ENCODE assay signal across 8 mouse cellular contexts in genomic region chr11:97575075-97575474, GRCm38 (mm10). TPM values are rescaled to one million over a fixed set of nuclear protein-coding genes. Genes with fewer than 3 reads are reported as not detected.
DNase-seq lines count a peak whose midpoint lies in the region; ATAC-seq and TF ChIP-seq lines count a peak whose summit lies in the region.

No protein-coding gene starts in this region.

- peak overlapping the region; percentile 34; the same call in 1 of the 2 replicates for H3K9ac ChIP-seq in intestine, postnatal 0 days (ENCODE audit: low read depth, low read length)
- peak overlapping the region; percentile 71 for H3K9ac ChIP-seq in limb, embryonic 11.5 days (ENCODE audit: low read length)
- peak overlapping the region; percentile 99 for H3K9ac ChIP-seq in midbrain, embryonic 14.5 days (replicated peaks; ENCODE audit: low read length)

- TF ChIP-seq CTCF in G1E (IDR thresholded peaks at IDR 0.05; ENCODE audit: low read depth, low read length) = no peak
- TF ChIP-seq CTCF in bone marrow macrophage, adult 2 months (IDR thresholded peaks at IDR 0.05; ENCODE audit: low read depth, low read length) = no peak
- TF ChIP-seq CTCF in intestine, postnatal 0 days (IDR thresholded peaks at IDR 0.05; ENCODE audit: low read depth) = no peak
- no peak for TF ChIP-seq CTCF in testis, adult 2 months (IDR thresholded peaks at IDR 0.05; ENCODE audit: control insufficient read depth, insufficient read depth, insufficient replicate concordance, low read depth, low read length)

- H3K36me3 ChIP-seq in G1E (replicated peaks) = no peaks in the 10 kb centered on the region
- no peaks in the 10 kb centered on the region for H3K36me3 ChIP-seq in forebrain, embryonic 10.5 days (replicated peaks)
- no peaks in the 10 kb centered on the region for H3K36me3 ChIP-seq in intestine, postnatal 0 days (ENCODE audit: control insufficient read depth, insufficient read depth)
- H3K36me3 ChIP-seq in limb, embryonic 11.5 days (ENCODE audit: control insufficient read depth, insufficient read depth, low read length) = no peaks in the 10 kb centered on the region
- H3K36me3 ChIP-seq in midbrain, embryonic 14.5 days (ENCODE audit: control insufficient read depth, insufficient read depth, low read length) = no peaks in the 10 kb centered on the region
- no peaks in the 10 kb centered on the region for H3K36me3 ChIP-seq in testis, adult 2 months (ENCODE audit: control insufficient read depth, insufficient read depth, low read length)

- peak overlapping the region; percentile 65; the same call in 1 of the 2 replicates for H3K4me3 ChIP-seq in G1E (ENCODE audit: low read depth, low read length)
- H3K4me3 ChIP-seq in bone marrow macrophage, adult 2 months (ENCODE audit: insufficient read depth, low read length) = peak overlapping the region; percentile 56
- peak overlapping the region; percentile 73 for H3K4me3 ChIP-seq in forebrain, embryonic 10.5 days
- peak overlapping the region; percentile 62 for H3K4me3 ChIP-seq in intestine, postnatal 0 days (ENCODE audit: low read depth, low read length)
- peak overlapping the region; percentile 59 for H3K4me3 ChIP-seq in limb, embryonic 11.5 days (ENCODE audit: low read depth, low read length)
- peak overlapping the region; percentile 90 for H3K4me3 ChIP-seq in midbrain, embryonic 14.5 days (replicated peaks; ENCODE audit: low read depth, low read length)
- H3K4me3 ChIP-seq in testis, adult 2 months (ENCODE audit: control insufficient read depth, low read depth, low read length) = peak overlapping the region; percentile 63

- peaks cover 95% of the 10 kb centered on the region for H3K27me3 ChIP-seq in G1E (ENCODE audit: insufficient read depth, low read length)
- H3K27me3 ChIP-seq in forebrain, embryonic 10.5 days (ENCODE audit: poor library complexity, severe bottlenecking) = peaks cover 95% of the 10 kb centered on the region
- peaks cover 45% of the 10 kb centered on the region for H3K27me3 ChIP-seq in intestine, postnatal 0 days (replicated peaks; ENCODE audit: control insufficient read depth, insufficient read depth, low read length)
- H3K27me3 ChIP-seq in limb, embryonic 11.5 days (ENCODE audit: control insufficient read depth, insufficient read depth, low read length) = peaks cover 52% of the 10 kb centered on the region
- no peaks in the 10 kb centered on the region for H3K27me3 ChIP-seq in midbrain, embryonic 14.5 days (ENCODE audit: control insufficient read depth, insufficient read depth, low read length)
- H3K27me3 ChIP-seq in testis, adult 2 months (ENCODE audit: control insufficient read depth, insufficient read depth, low read length) = no peaks in the 10 kb centered on the region

- H3K9me3 ChIP-seq in G1E (replicated peaks) = no peaks in the 10 kb centered on the region
- no peaks in the 10 kb centered on the region for H3K9me3 ChIP-seq in forebrain, embryonic 10.5 days
- H3K9me3 ChIP-seq in intestine, postnatal 0 days (ENCODE audit: control insufficient read depth) = no peaks in the 10 kb centered on the region
- no peaks in the 10 kb centered on the region for H3K9me3 ChIP-seq in limb, embryonic 11.5 days (ENCODE audit: control insufficient read depth, low read length)
- H3K9me3 ChIP-seq in midbrain, embryonic 14.5 days (ENCODE audit: control insufficient read depth, low read length) = no peaks in the 10 kb centered on the region

- no peak overlapping the region for H3K27ac ChIP-seq in bone marrow macrophage, adult 2 months (ENCODE audit: insufficient read depth, low read depth, low read length)
- peak overlapping the region; percentile 94 for H3K27ac ChIP-seq in forebrain, embryonic 10.5 days
- no peak overlapping the region for H3K27ac ChIP-seq in intestine, postnatal 0 days (ENCODE audit: low read depth, low read length)
- no peak overlapping the region for H3K27ac ChIP-seq in limb, embryonic 11.5 days (replicated peaks; ENCODE audit: low read depth, low read length)
- H3K27ac ChIP-seq in midbrain, embryonic 14.5 days (replicated peaks; ENCODE audit: low read depth, low read length) = peak overlapping the region; percentile 97
- no peak overlapping the region for H3K27ac ChIP-seq in testis, adult 2 months (ENCODE audit: control insufficient read depth, insufficient read depth, low read depth, low read length)

- ATAC-seq in G1E (ENCODE audit: extremely low read depth, insufficient number of reproducible peaks, low FRiP score, poor library complexity, severe bottlenecking) = no peak
- ATAC-seq in intestine, postnatal 0 days = peak; percentile 51
- ATAC-seq in limb, embryonic 11.5 days (ENCODE audit: insufficient number of reproducible peaks, low FRiP score, low TSS enrichment, low read depth) = 0 out of 2 replicates have a peak, but pooled peaks have one; percentile 2
- ATAC-seq in midbrain, embryonic 14.5 days (ENCODE audit: low FRiP score, low TSS enrichment) = peak; percentile 68
- no peak for ATAC-seq in megakaryocyte progenitor cell, adult 5-6 weeks (replicated peaks; ENCODE audit: poor library complexity)

- 0% methylated on average over 51 of the region's 62 CpGs for WGBS in forebrain, embryonic 10.5 days
- 0% methylated on average over 48 of the region's 62 CpGs for WGBS in intestine, postnatal 0 days
- under 1% methylated on average over 58 of the region's 62 CpGs for WGBS in limb, embryonic 11.5 days
- WGBS in midbrain, embryonic 14.5 days = under 1% methylated on average over 60 of the region's 62 CpGs

- peak overlapping the region; percentile 98 for H3K4me2 ChIP-seq in intestine, postnatal 0 days (replicated peaks; ENCODE audit: low read depth)
- peak overlapping the region; percentile 99 for H3K4me2 ChIP-seq in limb, embryonic 11.5 days (ENCODE audit: low read depth, severe bottlenecking)
- H3K4me2 ChIP-seq in midbrain, embryonic 14.5 days (ENCODE audit: low read length) = peak overlapping the region; percentile 72

- DNase-seq in G1E (ENCODE audit: low spot score) = no peak
- DNase-seq in forebrain, embryonic 10.5 days (ENCODE audit: extremely low spot score, low spot score) = peak; percentile 78
- DNase-seq in limb, embryonic 11.5 days (ENCODE audit: low spot score) = no peak
- DNase-seq in midbrain, embryonic 14.5 days = peak; percentile 95

- H3K4me1 ChIP-seq in G1E (ENCODE audit: insufficient read depth, low read depth, low read length) = peaks cover 19% of the 10 kb centered on the region
- H3K4me1 ChIP-seq in bone marrow macrophage, adult 2 months (ENCODE audit: control insufficient read depth, insufficient read depth, low read length) = no peaks in the 10 kb centered on the region
- peaks cover 88% of the 10 kb centered on the region for H3K4me1 ChIP-seq in forebrain, embryonic 10.5 days
- H3K4me1 ChIP-seq in intestine, postnatal 0 days (replicated peaks; ENCODE audit: control insufficient read depth, insufficient read depth, low read length) = no peaks in the 10 kb centered on the region; the same call in 1 of the 2 replicates
- H3K4me1 ChIP-seq in limb, embryonic 11.5 days (ENCODE audit: control insufficient read depth, insufficient read depth, low read length) = peaks cover 12% of the 10 kb centered on the region
- H3K4me1 ChIP-seq in midbrain, embryonic 14.5 days (ENCODE audit: control insufficient read depth, insufficient read depth, low read length) = peaks cover 58% of the 10 kb centered on the region
- peaks cover 15% of the 10 kb centered on the region for H3K4me1 ChIP-seq in testis, adult 2 months (ENCODE audit: control insufficient read depth, insufficient read depth, low read length)

- TF ChIP-seq POLR2A in bone marrow macrophage, adult 2 months (IDR thresholded peaks at IDR 0.05; ENCODE audit: borderline replicate concordance, low read depth, low read length) = no peak
- TF ChIP-seq POLR2A in testis, adult 2 months (IDR thresholded peaks at IDR 0.05; ENCODE audit: control insufficient read depth, low read depth, low read length) = no peak

RNA-seq across cellular contexts. Expression of gene Srcin1, which starts 0.9 kb away (rescaled TPM):
- total RNA-seq in G1E (2014; fragmentation: Nextera tagmentation) = 0.15 TPM in 2 replicates
- 0.29 and 0.49 TPM in 2 replicates for total RNA-seq in G1E (2017)
- 0.21 and 0.25 TPM in 2 replicates for polyA plus RNA-seq in G1E (2012)
- not detected in 2 replicates for polyA plus RNA-seq in bone marrow macrophage, adult 2 months (2012; ENCODE audit: insufficient read depth, insufficient read length, missing spikeins)
- 0.91 and 1.1 TPM in 2 replicates for polyA plus RNA-seq in forebrain, embryonic 10.5 days (2016; fragmentation: Nextera tagmentation; extraction: Ambion mirVana)
- 0.18 and 0.24 TPM in 2 replicates for polyA plus RNA-seq in intestine, postnatal 0 days (2015; fragmentation: Nextera tagmentation; extraction: Ambion mirVana)
- 0.28 and 0.34 TPM in 2 replicates for polyA plus RNA-seq in limb, embryonic 11.5 days (2014; fragmentation: Nextera tagmentation; extraction: Ambion mirVana)
- 9.6 and 15.1 TPM in 2 replicates for polyA plus RNA-seq in midbrain, embryonic 14.5 days (2014; fragmentation: Nextera tagmentation; extraction: Ambion mirVana)
- 35.5 and 47.1 TPM in 2 replicates for polyA plus RNA-seq in testis, adult 2 months (2012; rRNA removed)
- total RNA-seq in megakaryocyte progenitor cell, adult 5-6 weeks (2015) = 0.02 TPM in 1 of 2 replicates, not detected in the other
- total RNA-seq in megakaryocyte progenitor cell, adult 5-6 weeks (2017) = not detected in 2 replicates

RNA-seq across cellular contexts. Expression of gene Epop, which starts 54.4 kb away (rescaled TPM):
- total RNA-seq in G1E (2014; fragmentation: Nextera tagmentation) (2.6 and 4.5 TPM in 2 replicates), G1E (2017) (2.7 and 3.9 TPM in 2 replicates)
- polyA plus RNA-seq in G1E (2012) = 60.9 and 77.7 TPM in 2 replicates
- 2.5 and 3.0 TPM in 2 replicates for polyA plus RNA-seq in bone marrow macrophage, adult 2 months (2012; ENCODE audit: insufficient read depth, insufficient read length, missing spikeins)
- polyA plus RNA-seq in forebrain, embryonic 10.5 days (2016; fragmentation: Nextera tagmentation; extraction: Ambion mirVana) = 11.4 and 11.6 TPM in 2 replicates
- 1.1 and 1.3 TPM in 2 replicates for polyA plus RNA-seq in intestine, postnatal 0 days (2015; fragmentation: Nextera tagmentation; extraction: Ambion mirVana)
- polyA plus RNA-seq in limb, embryonic 11.5 days (2014; fragmentation: Nextera tagmentation; extraction: Ambion mirVana) = 12.5 and 12.6 TPM in 2 replicates
- polyA plus RNA-seq in midbrain, embryonic 14.5 days (2014; fragmentation: Nextera tagmentation; extraction: Ambion mirVana) = 1.9 and 2.8 TPM in 2 replicates
- 0.47 and 0.58 TPM in 2 replicates for polyA plus RNA-seq in testis, adult 2 months (2012; rRNA removed)
- total RNA-seq in megakaryocyte progenitor cell, adult 5-6 weeks (2015) = 3.4 and 4.0 TPM in 2 replicates
- total RNA-seq in megakaryocyte progenitor cell, adult 5-6 weeks (2017) = 0.62 and 0.91 TPM in 2 replicates

Comparison
In these comparisons a context has a peak if more than half of its experiments do, and no peak if none do; other contexts are left out.
1. ATAC-seq: peak in intestine, postnatal 0 days (single experiment), limb, embryonic 11.5 days (single experiment) and midbrain, embryonic 14.5 days (single experiment); none in G1E (single experiment) and megakaryocyte progenitor cell, adult 5-6 weeks (single experiment).
2. DNase-seq: peak in forebrain, embryonic 10.5 days (single experiment) and midbrain, embryonic 14.5 days (single experiment); none in G1E (single experiment) and limb, embryonic 11.5 days (single experiment).
3. H3K27ac ChIP-seq: peak in forebrain, embryonic 10.5 days (single experiment) and midbrain, embryonic 14.5 days (single experiment); none in bone marrow macrophage, adult 2 months (single experiment), intestine, postnatal 0 days (single experiment), limb, embryonic 11.5 days (single experiment) and testis, adult 2 months (single experiment).
4. H3K9ac ChIP-seq: peak in every context shown above with its lines; median percentile 99 in midbrain, embryonic 14.5 days; 71 in limb, embryonic 11.5 days; 34 in intestine, postnatal 0 days.
5. Peak in every context shown above with its lines, with median percentiles within 50 percentile points of each other: H3K4me3 ChIP-seq and H3K4me2 ChIP-seq.